Mouse (Mus musculus) myocyte (in vitro differentiated cells): ENCODE data around the gene AI661453. TPM values are rescaled to one million over a fixed set of nuclear protein-coding genes. Genes with fewer than 3 reads are reported as not detected.
A peak's percentile ranks its signal among the peaks of the same experiment; 100 is the strongest.

Source experiments
- H3K27me3 ChIP-seq: one replicate; pipeline ENCODE4 v1.6.1; 2011; ENCODE audit not compliant: control insufficient read depth, insufficient read depth, insufficient read length
- H3K36me3 ChIP-seq: one replicate; pipeline ENCODE4 v1.6.1; 2011; ENCODE audit not compliant: control insufficient read depth, insufficient read depth
- H3K4me2 ChIP-seq: one replicate; pipeline ENCODE4 v1.6.1; 2011; ENCODE audit warnings: low read depth, control low read depth
- H3K4me3 ChIP-seq: one replicate; pipeline ENCODE4 v1.5.1; 2011; ENCODE audit warnings: mild to moderate bottlenecking, control low read depth, moderate library complexity
- H3K79me2 ChIP-seq: one replicate; pipeline ENCODE4 v1.6.1; 2011; ENCODE audit not compliant: control insufficient read depth, insufficient read depth
- H3ac ChIP-seq: one replicate; pipeline ENCODE4 v1.6.1; 2011; ENCODE audit not compliant: control insufficient read depth, insufficient read length
- CEBPB ChIP-seq: IDR thresholded peaks from 2 replicates; pipeline ENCODE4 v1.6.1; 2011; ENCODE audit warnings: mild to moderate bottlenecking, moderate library complexity; ENCODE audit not compliant: poor library complexity, insufficient read depth, severe bottlenecking
- E2F4 ChIP-seq: IDR thresholded peaks from one replicate; pipeline ENCODE4 v1.6.1; 2011; ENCODE audit warnings: mild to moderate bottlenecking, control low read depth, moderate library complexity; ENCODE audit not compliant: insufficient read depth
- MAX ChIP-seq: IDR thresholded peaks from one replicate; pipeline ENCODE4 v1.6.1; 2011; ENCODE audit warnings: low read depth, mild to moderate bottlenecking, control low read depth
- MYOD1 ChIP-seq, 3 experiments: IDR thresholded peaks; one replicate each; pipeline ENCODE4 v1.6.1; 2011; ENCODE audit warnings: control low read depth in 2 of 3, low read depth in 2 of 3, mild to moderate bottlenecking in 2 of 3, moderate library complexity in 1 of 3; ENCODE audit not compliant: insufficient read length in 2 of 3, control insufficient read depth in 1 of 3
- MYOG ChIP-seq, 3 experiments: IDR thresholded peaks; one replicate each; pipeline ENCODE4 v1.6.1; 2011; ENCODE audit warnings: control low read depth in 2 of 3, low read depth in 2 of 3, mild to moderate bottlenecking in 2 of 3; ENCODE audit not compliant: insufficient read length in 2 of 3, control insufficient read depth in 1 of 3, insufficient read depth in 1 of 3
- POLR2A ChIP-seq: IDR thresholded peaks from one replicate; pipeline ENCODE4 v1.6.1; 2011; ENCODE audit warnings: low read depth, mild to moderate bottlenecking, control low read depth, moderate library complexity; ENCODE audit not compliant: insufficient read length
- POLR2AphosphoS2 ChIP-seq: IDR thresholded peaks from one replicate; pipeline ENCODE4 v1.6.1; 2011; ENCODE audit warnings: low read depth, control low read depth; ENCODE audit not compliant: insufficient read length
- REST ChIP-seq: IDR thresholded peaks from one replicate; pipeline ENCODE4 v1.6.1; 2011; ENCODE audit warnings: mild to moderate bottlenecking, control low read depth, moderate library complexity; ENCODE audit not compliant: insufficient read depth, insufficient read length
- SRF ChIP-seq: IDR thresholded peaks from one replicate; pipeline ENCODE4 v1.6.1; 2011; ENCODE audit warnings: low read depth; ENCODE audit not compliant: control insufficient read depth, insufficient read length
- TCF12 ChIP-seq: IDR thresholded peaks from one replicate; pipeline ENCODE4 v1.6.1; 2011; ENCODE audit warnings: mild to moderate bottlenecking, control low read depth; ENCODE audit not compliant: poor library complexity, insufficient read depth, severe bottlenecking
- TCF3 ChIP-seq: IDR thresholded peaks from one replicate; pipeline ENCODE4 v1.6.1; 2011; ENCODE audit warnings: low read depth, control low read depth; ENCODE audit not compliant: insufficient read length
- USF1 ChIP-seq: IDR thresholded peaks from one replicate; pipeline ENCODE4 v1.6.1; 2011; ENCODE audit warnings: low read depth, mild to moderate bottlenecking, control low read depth, moderate library complexity
- polyA plus RNA-seq: library from polyadenylated mRNA; unstranded; fragments of >200 nt; fragmentation: generic; extraction: Trizol; gene quantifications from one replicate; pipeline ENCODE4 v1.2.1, GENCODE M21; 2012; ENCODE audit warnings: missing spikeins

The AI661453 gene
- polyA plus RNA-seq: 0.08 TPM

DNA sequence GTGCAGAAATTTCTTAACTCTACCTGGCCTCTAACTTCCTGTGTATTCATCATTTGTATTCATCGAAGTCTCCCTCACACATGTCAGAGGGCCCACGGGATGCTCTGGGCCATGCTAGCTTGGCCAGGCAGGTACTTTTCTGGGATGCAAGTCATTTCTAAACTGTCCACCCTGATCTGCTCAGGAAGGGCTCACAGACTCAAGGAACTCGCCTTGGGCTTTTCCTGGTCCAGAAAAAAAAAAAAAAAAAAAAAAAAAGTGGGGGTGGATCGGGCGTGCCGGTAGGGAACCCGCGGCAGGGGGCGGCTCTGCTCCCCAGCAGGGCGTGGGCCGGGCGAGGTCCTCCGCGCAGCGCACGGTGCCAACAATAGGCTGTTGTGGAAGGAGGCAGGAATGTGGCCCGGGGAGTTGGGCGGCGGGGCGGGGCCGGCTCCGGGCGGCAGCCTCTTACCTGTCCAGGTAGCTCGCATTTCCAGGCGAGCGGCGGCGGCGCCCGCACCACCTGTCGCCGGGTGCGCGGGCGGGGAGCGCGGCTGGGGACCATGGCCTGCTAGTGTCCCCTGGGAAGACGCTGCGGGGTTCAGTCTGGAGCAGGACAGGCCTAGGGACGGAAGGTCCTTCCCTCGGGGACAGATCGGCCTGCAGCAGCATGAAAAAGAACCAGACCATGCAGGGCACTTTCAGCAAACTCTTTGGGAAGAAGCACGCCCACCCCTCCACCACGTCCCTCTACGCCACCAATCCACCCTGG is at the start of gene AI661453:
TSS of gene AI661453 (plus strand) at position 460 of the 751 bp plus-strand sequence.
- Histone ChIP-seq H3K4me3 (no peak within 1 kb of the TSS), H3K27me3 (peaks cover 30% of the 10 kb centered on the region), H3K79me2 (no peaks in the 10 kb centered on the region), H3ac (no peak within 1 kb of the TSS), H3K36me3 (no peaks in the 10 kb centered on the region), H3K4me2 (peak within 1 kb of the TSS; percentile 34)
- TF ChIP-seq SRF (no peak), POLR2AphosphoS2 (no peak), MAX (no peak), CEBPB (no peak), TCF3 (no peak), TCF12 (no peak), E2F4 (no peak), POLR2A (no peak), MYOD1 (IDR thresholded peaks at IDR 0.05; ENCODE audit: control insufficient read depth in 1 of 3, insufficient read length in 2 of 3, low read depth in 2 of 3) (no peak), MYOG (IDR thresholded peaks at IDR 0.05; ENCODE audit: control insufficient read depth in 1 of 3, insufficient read depth in 1 of 3, insufficient read length in 2 of 3, low read depth in 2 of 3) (no peak), REST (no peak), USF1 (no peak)

DNA sequence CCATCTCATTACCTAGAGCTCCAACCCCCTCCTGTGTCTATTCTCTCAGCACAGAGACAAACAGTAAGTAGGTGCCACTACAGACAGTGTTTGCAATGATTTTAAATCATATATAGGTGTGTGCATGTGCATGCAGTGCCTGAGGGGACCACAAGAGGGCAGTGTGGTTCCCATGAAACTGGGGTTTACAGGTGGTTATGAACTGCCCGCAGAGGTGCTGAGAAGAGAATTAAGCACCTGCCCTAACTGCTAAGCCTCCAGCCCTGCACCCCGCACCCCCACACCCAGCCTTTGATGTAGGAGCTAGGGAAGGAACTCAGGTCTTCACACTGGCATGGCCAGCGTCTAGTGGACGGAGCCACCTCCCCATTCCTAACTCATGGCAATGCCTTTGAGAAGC is 49.8 kb upstream of the AI661453 start:
- H3K4me3 ChIP-seq: no peak overlapping the region
- no peaks in the 10 kb centered on the region for H3K79me2 ChIP-seq
- H3K36me3 ChIP-seq: no peaks in the 10 kb centered on the region
- no peaks in the 10 kb centered on the region for H3K27me3 ChIP-seq
- no peak overlapping the region for H3ac ChIP-seq
- no peak overlapping the region for H3K4me2 ChIP-seq
- TF ChIP-seq MAX (no peak), REST (no peak), E2F4 (no peak), SRF (no peak), POLR2A (no peak), USF1 (no peak), TCF12 (no peak), MYOG (IDR thresholded peaks at IDR 0.05; ENCODE audit: control insufficient read depth in 1 of 3, insufficient read depth in 1 of 3, insufficient read length in 2 of 3, low read depth in 2 of 3) (no peak), POLR2AphosphoS2 (no peak), TCF3 (no peak), CEBPB (no peak), MYOD1 (IDR thresholded peaks at IDR 0.05; ENCODE audit: control insufficient read depth in 1 of 3, insufficient read length in 2 of 3, low read depth in 2 of 3) (no peak)

DNA sequence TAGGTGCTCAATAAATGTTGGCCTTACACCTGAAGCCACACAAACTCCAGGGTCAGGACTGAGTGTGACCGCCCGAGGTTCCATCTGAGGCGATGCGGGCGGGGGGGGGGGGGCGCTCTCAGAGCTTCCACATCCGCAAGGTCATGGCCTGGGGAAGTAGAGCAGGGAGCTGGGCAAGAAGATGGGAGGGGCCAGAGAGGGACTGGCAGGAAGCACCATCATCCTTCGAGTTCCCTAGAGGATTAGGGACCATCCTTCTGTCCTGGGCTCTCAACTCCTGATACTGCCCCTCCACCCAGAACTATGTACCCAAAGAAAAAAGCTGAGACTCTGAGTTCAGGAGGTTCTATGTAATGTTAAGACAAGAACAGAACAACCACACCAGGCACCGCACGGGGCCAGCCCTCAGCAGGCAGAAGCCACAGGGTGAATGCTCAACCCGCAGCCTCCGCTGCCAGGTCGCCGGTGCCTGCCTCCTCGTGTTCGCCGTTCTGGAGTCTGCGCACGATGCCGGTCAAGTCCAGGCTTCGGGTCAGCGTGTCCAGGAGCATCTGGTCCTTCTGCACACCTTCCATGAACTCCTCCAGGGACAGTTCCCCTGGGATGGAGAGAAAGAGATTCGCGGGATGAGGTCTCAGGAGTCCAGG is 42.1 kb upstream of the AI661453 start:
- no peak for TF ChIP-seq TCF12
- no peak for TF ChIP-seq MYOG (IDR thresholded peaks at IDR 0.05; ENCODE audit: control insufficient read depth in 1 of 3, insufficient read depth in 1 of 3, insufficient read length in 2 of 3, low read depth in 2 of 3)
- no peak for TF ChIP-seq E2F4
- no peaks in the 10 kb centered on the region for H3K79me2 ChIP-seq
- H3ac ChIP-seq: no peak overlapping the region
- peak overlapping the region; percentile 55 for H3K4me2 ChIP-seq
- peak overlapping the region; percentile 9 for H3K4me3 ChIP-seq
- no peaks in the 10 kb centered on the region for H3K36me3 ChIP-seq
- H3K27me3 ChIP-seq: peaks cover 12% of the 10 kb centered on the region

DNA sequence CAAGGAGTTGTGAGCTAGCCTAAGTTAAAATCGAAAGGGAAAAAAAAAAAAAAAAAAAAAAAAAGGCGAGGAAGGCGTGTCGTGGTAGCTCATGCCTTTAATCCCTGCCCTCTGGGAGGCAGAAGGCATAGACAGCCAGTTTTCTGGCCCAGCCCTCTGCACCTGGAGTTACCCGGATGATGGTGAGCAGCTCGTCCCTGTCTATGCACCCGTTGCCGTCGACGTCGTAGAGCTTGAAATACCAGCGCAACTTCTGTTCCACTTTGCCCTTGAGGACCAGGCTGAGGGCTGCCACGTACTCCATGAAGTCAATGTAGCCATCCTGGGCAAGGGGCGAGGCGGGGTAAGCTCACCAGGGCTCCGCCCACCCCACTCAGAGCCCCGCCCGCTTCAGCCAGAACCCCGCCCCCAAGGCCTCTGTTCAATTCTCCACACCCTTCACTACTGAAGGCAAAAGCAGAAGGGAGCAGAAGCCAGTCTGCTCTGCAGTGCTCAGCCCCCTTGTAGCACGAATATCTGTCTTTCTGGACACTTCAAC is 41.0 kb upstream of the AI661453 start:
- peak overlapping the region; percentile 55 for H3K4me2 ChIP-seq
- no peak overlapping the region for H3ac ChIP-seq
- no peak for TF ChIP-seq CEBPB
- no peak for TF ChIP-seq REST
- no peak for TF ChIP-seq TCF12
- no peak for TF ChIP-seq TCF3
- TF ChIP-seq USF1: no peak
- H3K4me3 ChIP-seq: peak overlapping the region; percentile 9
- H3K79me2 ChIP-seq: no peaks in the 10 kb centered on the region
- no peaks in the 10 kb centered on the region for H3K36me3 ChIP-seq
- peaks cover 19% of the 10 kb centered on the region for H3K27me3 ChIP-seq

DNA sequence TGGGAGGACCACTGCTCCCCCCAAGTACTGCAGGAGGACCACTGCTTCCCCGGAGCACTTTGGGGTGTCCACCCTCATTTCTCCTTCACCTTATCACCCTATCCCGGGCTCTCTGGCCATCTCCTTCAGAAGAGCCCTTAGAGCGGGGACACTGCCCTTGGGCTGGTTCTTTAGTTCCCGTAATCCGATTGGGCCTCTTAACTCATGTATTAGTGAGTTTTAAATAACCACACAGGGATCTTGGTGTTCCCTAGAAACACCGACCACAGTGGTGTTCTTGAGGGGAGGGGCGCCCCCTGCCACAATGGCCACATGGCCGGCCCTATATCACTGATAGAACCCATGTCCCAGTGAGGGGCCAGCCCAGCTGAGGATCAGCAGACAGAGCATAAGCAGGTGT is 37.3 kb upstream of the AI661453 start:
- Histone ChIP-seq H3K4me3 (no peak overlapping the region), H3K4me2 (no peak overlapping the region), H3K36me3 (no peaks in the 10 kb centered on the region), H3K27me3 (peaks cover 31% of the 10 kb centered on the region), H3ac (no peak overlapping the region), H3K79me2 (no peaks in the 10 kb centered on the region)
- no peak for TF ChIP-seq REST
- TF ChIP-seq E2F4: no peak
- no peak for TF ChIP-seq TCF3
- no peak for TF ChIP-seq USF1
- no peak for TF ChIP-seq POLR2A
- TF ChIP-seq MYOD1 (IDR thresholded peaks at IDR 0.05; ENCODE audit: control insufficient read depth in 1 of 3, insufficient read length in 2 of 3, low read depth in 2 of 3): no peak
- no peak for TF ChIP-seq MAX
- no peak for TF ChIP-seq SRF
